ENCODE assay signal across 10 mouse cellular contexts in the genomic region with DNA sequence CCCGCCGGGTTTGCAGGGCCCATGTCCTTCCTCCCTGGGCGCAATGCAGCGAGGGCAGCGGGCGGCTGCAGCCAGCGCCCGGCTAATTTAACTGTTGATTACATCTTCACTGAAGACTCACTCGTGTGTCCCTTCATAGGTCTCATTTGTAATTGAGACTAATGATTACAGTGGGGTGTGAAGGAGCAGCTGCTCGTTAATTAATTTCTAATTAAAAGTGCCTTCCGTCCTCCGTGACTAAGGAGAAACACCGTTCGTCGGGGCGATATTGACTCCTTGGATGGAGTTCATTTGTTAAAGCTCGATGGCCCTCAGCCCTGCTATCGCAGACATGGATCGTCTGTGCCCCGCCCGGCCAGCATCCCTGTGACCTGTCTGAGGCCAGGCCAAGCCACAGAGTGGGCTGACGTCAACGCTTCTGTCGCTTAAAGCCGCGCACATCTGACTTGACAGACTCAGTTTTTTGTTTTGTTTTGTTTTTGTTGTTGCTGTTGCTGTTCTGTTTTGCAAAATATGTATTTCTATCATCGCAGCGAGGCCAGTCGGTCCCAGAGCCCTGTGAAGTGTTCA. TPM values are rescaled to one million over a fixed set of nuclear protein-coding genes. Genes with fewer than 3 reads are reported as not detected.
DNase-seq lines count a peak whose midpoint lies in the region; ATAC-seq lines count a peak whose summit lies in the region.
"Had no signal": no experiment of that assay in that cellular context is flagged by ENCODE, and none has a peak within 500 bp of the region (broad histone marks: within the 10 kb centered on the region; RNA-seq: fewer than 3 reads in every experiment).

No protein-coding gene starts in this region.

- peak overlapping the region; percentile 25 for H3K4me2 ChIP-seq in kidney, embryonic 14.5 days (replicated peaks; ENCODE audit: low read depth, low read length)
- peak overlapping the region; percentile 38 for H3K4me2 ChIP-seq in midbrain, embryonic 12.5 days (replicated peaks)

- peaks cover 13% of the 10 kb centered on the region; the same call in 1 of the 2 replicates for H3K4me1 ChIP-seq in kidney, embryonic 14.5 days (ENCODE audit: control insufficient read depth, insufficient read depth, low read length)
- H3K4me1 ChIP-seq in midbrain, embryonic 12.5 days = peaks cover 43% of the 10 kb centered on the region

- no peak overlapping the region for H3K27ac ChIP-seq in kidney, embryonic 14.5 days (ENCODE audit: low read depth, low read length)
- H3K27ac ChIP-seq in midbrain, embryonic 12.5 days (replicated peaks) = no peak overlapping the region

- WGBS in kidney, embryonic 14.5 days = 2% methylated on average over 29 of the region's 29 CpGs
- WGBS in midbrain, embryonic 12.5 days = 1% methylated on average over 29 of the region's 29 CpGs

- DNase-seq in kidney, adult 18-20 months = no peak
- DNase-seq in embryo, embryonic 10.5 days (ENCODE audit: low spot score) = peak; percentile 47
- peak; percentile 40 to 62 for DNase-seq in heart, postnatal 10 days
- no peak for DNase-seq in layer of hippocampus, postnatal 25 days (ENCODE audit: extremely low spot score in 1 of 2, low spot score in 1 of 2)
- DNase-seq in left cerebral cortex, postnatal 25 days (ENCODE audit: low spot score in 2 of 2) = no peak
- no peak for DNase-seq in spleen, postnatal 4 days (ENCODE audit: low spot score in 2 of 2)
- DNase-seq: right cerebral cortex, postnatal 14 days had no signal

- H3K36me3 ChIP-seq in kidney, embryonic 14.5 days (ENCODE audit: control insufficient read depth, insufficient read depth, low read length) = no peaks in the 10 kb centered on the region
- no peaks in the 10 kb centered on the region for H3K36me3 ChIP-seq in midbrain, embryonic 12.5 days

- no peak for ATAC-seq in kidney, embryonic 14.5 days (ENCODE audit: low FRiP score, low TSS enrichment)
- no peak for ATAC-seq in midbrain, embryonic 12.5 days (ENCODE audit: low FRiP score, low read depth)

- H3K4me3 ChIP-seq in kidney, embryonic 14.5 days (ENCODE audit: low read length) = peak overlapping the region; percentile 24; the same call in 1 of the 2 replicates
- peak overlapping the region; percentile 27; the same call in 1 of the 2 replicates for H3K4me3 ChIP-seq in midbrain, embryonic 12.5 days

- intact Hi-C loops in heart, postnatal 10 days (cut with DNase I) = loop anchor here (5.0 kb wide), 2 partner anchors 48 to 97 kb away; no protein-coding TSS in a partner anchor
- intact Hi-C loops in left cerebral cortex, postnatal 25 days (cut with DNase I) = loop anchor here (2.0 to 10.0 kb wide), 3 partner anchors 642 to 1305 kb away; no protein-coding TSS in a partner anchor

- H3K9me3 ChIP-seq in kidney, embryonic 14.5 days (ENCODE audit: control insufficient read depth, low read length) = no peaks in the 10 kb centered on the region
- H3K9me3 ChIP-seq in midbrain, embryonic 12.5 days = no peaks in the 10 kb centered on the region

- no peak overlapping the region for H3K9ac ChIP-seq in kidney, embryonic 14.5 days (ENCODE audit: low read depth, low read length)
- H3K9ac ChIP-seq in midbrain, embryonic 12.5 days (replicated peaks) = no peak overlapping the region

- peaks cover 100% of the 10 kb centered on the region for H3K27me3 ChIP-seq in kidney, embryonic 14.5 days (ENCODE audit: control insufficient read depth, insufficient read depth, low read length)
- H3K27me3 ChIP-seq in midbrain, embryonic 12.5 days = peaks cover 100% of the 10 kb centered on the region

RNA-seq across cellular contexts. Expression of gene Irx4, which starts 4.0 kb away (rescaled TPM):
- 0.31 and 0.49 TPM in 2 replicates for polyA plus RNA-seq in kidney, embryonic 14.5 days (2014; fragmentation: Nextera tagmentation; extraction: Ambion mirVana)
- total RNA-seq in heart, postnatal 10 days (2021) = 10 to 100 TPM; 27.6 to 49.8 TPM
- 0.85 and 1.5 TPM in 2 replicates for polyA plus RNA-seq in midbrain, embryonic 12.5 days (2016; fragmentation: Nextera tagmentation; extraction: Ambion mirVana)
- not detected for total RNA-seq in layer of hippocampus, postnatal 25 days (2021)
- not detected for total RNA-seq in left cerebral cortex, postnatal 25 days (2021)
- total RNA-seq: adrenal gland, postnatal 36 days had no signal

Comparison
In these comparisons a context has a peak if more than half of its experiments do, and no peak if none do; other contexts are left out.
1. DNase-seq: peak in embryo, embryonic 10.5 days (single experiment) and heart, postnatal 10 days (2 of 2); none in kidney, adult 18-20 months (single experiment), layer of hippocampus, postnatal 25 days (0 of 2), left cerebral cortex, postnatal 25 days (0 of 2) and spleen, postnatal 4 days (0 of 2).
2. RNA of gene Irx4, which starts 4.0 kb away (total RNA-seq): 27.6 to 49.8 TPM in heart, postnatal 10 days; not detected in layer of hippocampus, postnatal 25 days and not detected in left cerebral cortex, postnatal 25 days; every median in the first group is over 10 times any median in the second.